Mouse (Mus musculus): ENCODE measurements at regions not wholly inside any gene's neighbourhood (a gene's known extent, or its start where the extent isn't known, plus 50 kb on each side); places are given as distances from the start of the nearest gene placed in this dataset.

GRCm38 (mm10) chr17:47215841-47216240 is 152.8 kb upstream of the Mrps10 start:
- Histone ChIP-seq H3K27me3 (no peaks in the 10 kb centered on the region), H3K4me2 (no peak overlapping the region), H3K27ac (no peak overlapping the region), H3K4me3 (no peak overlapping the region), H3K9ac (no peak overlapping the region), H3K4me1 (replicated peaks) (no peaks in the 10 kb centered on the region), H3K36me3 (peaks cover 4% of the 10 kb centered on the region; the same call in 1 of the 2 replicates), H3K9me3 (no peaks in the 10 kb centered on the region)
- WGBS = 96% methylated on average over 2 of the region's 2 CpGs
- ATAC-seq (ENCODE audit: low FRiP score) = no peak

GRCm38 (mm10) chr17:47214111-47214510 is 154.6 kb upstream of the Mrps10 start:
- no peak overlapping the region for H3K4me3 ChIP-seq
- no peaks in the 10 kb centered on the region for H3K27me3 ChIP-seq
- WGBS = 88% methylated on average over 8 of the region's 8 CpGs
- no peak overlapping the region for H3K9ac ChIP-seq
- no peak for ATAC-seq (ENCODE audit: low FRiP score)
- H3K27ac ChIP-seq = no peak overlapping the region
- no peak overlapping the region for H3K4me2 ChIP-seq
- H3K9me3 ChIP-seq = no peaks in the 10 kb centered on the region
- H3K36me3 ChIP-seq = peaks cover 4% of the 10 kb centered on the region; the same call in 1 of the 2 replicates
- H3K4me1 ChIP-seq (replicated peaks) = peaks cover 6% of the 10 kb centered on the region; the same call in 1 of the 2 replicates

GRCm38 (mm10) chr17:47210441-47211196 is 158.1 kb upstream of the Mrps10 start:
- no peak for ATAC-seq (ENCODE audit: low FRiP score)
- Histone ChIP-seq H3K27me3 (no peaks in the 10 kb centered on the region), H3K27ac (no peak overlapping the region), H3K9ac (no peak overlapping the region), H3K4me2 (no peak overlapping the region), H3K9me3 (no peaks in the 10 kb centered on the region), H3K4me3 (no peak overlapping the region), H3K4me1 (replicated peaks) (peaks cover 10% of the 10 kb centered on the region; the same call in 1 of the 2 replicates), H3K36me3 (peaks cover 8% of the 10 kb centered on the region; the same call in 1 of the 2 replicates)
- WGBS = 80% methylated on average over 22 of the region's 22 CpGs

- Histone ChIP-seq H3K36me3 (peaks cover 8% of the 10 kb centered on the region; the same call in 1 of the 2 replicates), H3K9me3 (no peaks in the 10 kb centered on the region), H3K4me2 (no peak overlapping the region), H3K4me3 (no peak overlapping the region), H3K9ac (no peak overlapping the region), H3K27ac (no peak overlapping the region), H3K4me1 (replicated peaks) (peaks cover 11% of the 10 kb centered on the region; the same call in 1 of the 2 replicates), H3K27me3 (no peaks in the 10 kb centered on the region)
- ATAC-seq (ENCODE audit: low FRiP score) = no peak
- WGBS = 80% methylated on average over 16 of the region's 16 CpGs
Observed at GRCm38 (mm10) chr17:47208886-47209585, 159.7 kb upstream of the Mrps10 start.

- H3K27me3 ChIP-seq = no peaks in the 10 kb centered on the region
- H3K4me2 ChIP-seq = no peak overlapping the region
- ATAC-seq (ENCODE audit: low FRiP score) = no peak
- H3K4me3 ChIP-seq = no peak overlapping the region
- peaks cover 14% of the 10 kb centered on the region; the same call in 1 of the 2 replicates for H3K4me1 ChIP-seq (replicated peaks)
- no peak overlapping the region for H3K27ac ChIP-seq
- 96% methylated on average over 4 of the region's 4 CpGs for WGBS
- H3K9ac ChIP-seq = no peak overlapping the region
- no peaks in the 10 kb centered on the region for H3K9me3 ChIP-seq
- H3K36me3 ChIP-seq = peaks cover 6% of the 10 kb centered on the region; the same call in 1 of the 2 replicates
Observed at GRCm38 (mm10) chr17:47207471-47207870, 161.2 kb upstream of the Mrps10 start.

GRCm38 (mm10) chr17:47204470-47205162 is 164.1 kb upstream of the Mrps10 start:
- Histone ChIP-seq H3K27ac (no peak overlapping the region), H3K4me3 (no peak overlapping the region), H3K4me1 (replicated peaks) (peaks cover 13% of the 10 kb centered on the region; the same call in 1 of the 2 replicates), H3K9me3 (no peaks in the 10 kb centered on the region), H3K27me3 (no peaks in the 10 kb centered on the region), H3K9ac (no peak overlapping the region), H3K36me3 (0 out of 2 replicates have a peak, but pooled peaks cover 4% of the 10 kb centered on the region), H3K4me2 (no peak overlapping the region)
- ATAC-seq (ENCODE audit: low FRiP score) = no peak
- 85% methylated on average over 7 of the region's 7 CpGs for WGBS

GRCm38 (mm10) chr17:47199206-47199605 is 169.5 kb upstream of the Mrps10 start:
- WGBS = 64% methylated on average over 10 of the region's 10 CpGs
- ATAC-seq (ENCODE audit: low FRiP score) = no peak
- Histone ChIP-seq H3K4me3 (no peak overlapping the region), H3K27ac (no peak overlapping the region), H3K36me3 (peaks cover 4% of the 10 kb centered on the region; the same call in 1 of the 2 replicates), H3K27me3 (no peaks in the 10 kb centered on the region), H3K4me2 (no peak overlapping the region), H3K9me3 (no peaks in the 10 kb centered on the region), H3K9ac (no peak overlapping the region), H3K4me1 (replicated peaks) (peaks cover 33% of the 10 kb centered on the region)

GRCm38 (mm10) chr17:47197957-47198356 is 170.7 kb upstream of the Mrps10 start:
- Histone ChIP-seq H3K9me3 (0 out of 2 replicates have a peak, but pooled peaks cover 4% of the 10 kb centered on the region), H3K27me3 (no peaks in the 10 kb centered on the region), H3K36me3 (peaks cover 15% of the 10 kb centered on the region), H3K9ac (no peak overlapping the region), H3K4me2 (no peak overlapping the region), H3K27ac (no peak overlapping the region), H3K4me3 (no peak overlapping the region), H3K4me1 (replicated peaks) (peaks cover 29% of the 10 kb centered on the region)
- no peak for ATAC-seq (ENCODE audit: low FRiP score)
- WGBS = 65% methylated on average over 7 of the region's 7 CpGs

- Histone ChIP-seq H3K9ac (no peak overlapping the region), H3K36me3 (peaks cover 21% of the 10 kb centered on the region), H3K4me1 (replicated peaks) (peaks cover 29% of the 10 kb centered on the region), H3K27me3 (no peaks in the 10 kb centered on the region), H3K9me3 (0 out of 2 replicates have a peak, but pooled peaks cover 4% of the 10 kb centered on the region), H3K4me3 (no peak overlapping the region), H3K4me2 (no peak overlapping the region), H3K27ac (no peak overlapping the region)
- no peak for ATAC-seq (ENCODE audit: low FRiP score)
- WGBS = 71% methylated on average over 6 of the region's 6 CpGs
Observed at GRCm38 (mm10) chr17:47196992-47197391, 171.7 kb upstream of the Mrps10 start.

GRCm38 (mm10) chr17:47195981-47196380 is 172.7 kb upstream of the Mrps10 start:
- no peak overlapping the region for H3K4me3 ChIP-seq
- WGBS = 72% methylated on average over 7 of the region's 7 CpGs
- no peaks in the 10 kb centered on the region for H3K27me3 ChIP-seq
- H3K36me3 ChIP-seq = peaks cover 23% of the 10 kb centered on the region
- H3K27ac ChIP-seq = no peak overlapping the region
- no peak overlapping the region for H3K4me2 ChIP-seq
- H3K4me1 ChIP-seq (replicated peaks) = peaks cover 29% of the 10 kb centered on the region
- 0 out of 2 replicates have a peak, but pooled peaks cover 4% of the 10 kb centered on the region for H3K9me3 ChIP-seq
- no peak overlapping the region for H3K9ac ChIP-seq
- ATAC-seq (ENCODE audit: low FRiP score) = no peak

- WGBS = 94% methylated on average over 14 of the region's 14 CpGs
- no peak overlapping the region for H3K9ac ChIP-seq
- H3K27ac ChIP-seq = no peak overlapping the region
- peaks cover 23% of the 10 kb centered on the region for H3K36me3 ChIP-seq
- ATAC-seq (ENCODE audit: low FRiP score) = no peak
- H3K4me1 ChIP-seq (replicated peaks) = peaks cover 42% of the 10 kb centered on the region
- 0 out of 2 replicates have a peak, but pooled peaks cover 4% of the 10 kb centered on the region for H3K9me3 ChIP-seq
- no peaks in the 10 kb centered on the region for H3K27me3 ChIP-seq
- no peak overlapping the region for H3K4me2 ChIP-seq
- no peak overlapping the region for H3K4me3 ChIP-seq
Observed at GRCm38 (mm10) chr17:47194463-47195012, 174.1 kb upstream of the Mrps10 start.

GRCm38 (mm10) chr17:47191416-47191815 is 177.3 kb upstream of the Mrps10 start:
- no peak overlapping the region for H3K27ac ChIP-seq
- no peak overlapping the region for H3K4me2 ChIP-seq
- 92% methylated on average over 3 of the region's 3 CpGs for WGBS
- H3K9ac ChIP-seq = no peak overlapping the region
- H3K4me1 ChIP-seq (replicated peaks) = peaks cover 15% of the 10 kb centered on the region
- H3K4me3 ChIP-seq = no peak overlapping the region
- peaks cover 23% of the 10 kb centered on the region for H3K36me3 ChIP-seq
- H3K27me3 ChIP-seq = no peaks in the 10 kb centered on the region
- no peak for ATAC-seq (ENCODE audit: low FRiP score)
- H3K9me3 ChIP-seq = 0 out of 2 replicates have a peak, but pooled peaks cover 4% of the 10 kb centered on the region

Measured in hindbrain, embryonic 13.5 days (tissue).